In genomic region chr6:17770645-17771345, GRCm38 (mm10) we compare ENCODE assay signal across 8 mouse cellular contexts.
DNase-seq lines count a peak whose midpoint lies in the region; ATAC-seq lines count a peak whose summit lies in the region.

No protein-coding gene starts in this region.

- peaks cover 9% of the 10 kb centered on the region; the same call in 1 of the 2 replicates for H3K4me1 ChIP-seq in limb, embryonic 11.5 days (ENCODE audit: control insufficient read depth, insufficient read depth, low read length)
- H3K4me1 ChIP-seq in neural tube, embryonic 13.5 days (replicated peaks): peaks cover 48% of the 10 kb centered on the region

- intact Hi-C loops in left cerebral cortex, postnatal 4 days (cut with DNase I): no loop called here
- intact Hi-C loops in left cerebral cortex, postnatal 10 days (cut with DNase I): no loop called here

- H3K9ac ChIP-seq in limb, embryonic 11.5 days (ENCODE audit: low read length): no peak overlapping the region
- no peak overlapping the region for H3K9ac ChIP-seq in neural tube, embryonic 13.5 days

- ATAC-seq in erythroblast, adult 5-6 weeks (replicated peaks; ENCODE audit: low FRiP score, poor library complexity, severe bottlenecking): peak; percentile 29; the same call in 1 of the 2 replicates
- no peak for ATAC-seq in limb, embryonic 11.5 days (ENCODE audit: insufficient number of reproducible peaks, low FRiP score, low TSS enrichment, low read depth)
- ATAC-seq in neural tube, embryonic 13.5 days (ENCODE audit: low read depth): 0 out of 2 replicates have a peak, but pooled peaks have one; percentile 57

- H3K4me2 ChIP-seq in limb, embryonic 11.5 days (ENCODE audit: low read depth, severe bottlenecking): 0 out of 2 replicates have a peak overlapping the region, but pooled peaks have one; percentile 15
- peak overlapping the region; percentile 7; the same call in 1 of the 2 replicates for H3K4me2 ChIP-seq in neural tube, embryonic 13.5 days

- no peaks in the 10 kb centered on the region for H3K9me3 ChIP-seq in limb, embryonic 11.5 days (ENCODE audit: control insufficient read depth, low read length)
- no peaks in the 10 kb centered on the region for H3K9me3 ChIP-seq in neural tube, embryonic 13.5 days

- no peak overlapping the region for H3K4me3 ChIP-seq in limb, embryonic 11.5 days (ENCODE audit: low read depth, low read length)
- no peak overlapping the region for H3K4me3 ChIP-seq in neural tube, embryonic 13.5 days

- H3K27me3 ChIP-seq in limb, embryonic 11.5 days (ENCODE audit: control insufficient read depth, insufficient read depth, low read length): no peaks in the 10 kb centered on the region
- no peaks in the 10 kb centered on the region for H3K27me3 ChIP-seq in neural tube, embryonic 13.5 days

- peak; percentile 47 for DNase-seq in lung, postnatal 36 days
- no peak for DNase-seq in lung, postnatal 4 days
- DNase-seq in limb, embryonic 11.5 days (ENCODE audit: low spot score): peak; percentile 56
- no peak for DNase-seq in left cerebral cortex, postnatal 4 days
- no peak for DNase-seq in left cerebral cortex, postnatal 10 days (ENCODE audit: extremely low spot score in 1 of 2, low spot score in 2 of 2)
- DNase-seq in gastrocnemius, adult 18-20 months (ENCODE audit: low spot score): no peak

- no peaks in the 10 kb centered on the region for H3K36me3 ChIP-seq in limb, embryonic 11.5 days (ENCODE audit: control insufficient read depth, insufficient read depth, low read length)
- no peaks in the 10 kb centered on the region for H3K36me3 ChIP-seq in neural tube, embryonic 13.5 days

- 5% methylated on average over 8 of the region's 8 CpGs for WGBS in limb, embryonic 11.5 days
- 20% methylated on average over 8 of the region's 8 CpGs for WGBS in neural tube, embryonic 13.5 days

- no peak overlapping the region for H3K27ac ChIP-seq in limb, embryonic 11.5 days (replicated peaks; ENCODE audit: low read depth, low read length)
- H3K27ac ChIP-seq in neural tube, embryonic 13.5 days (replicated peaks): 0 out of 2 replicates have a peak overlapping the region, but pooled peaks have one; percentile 18

Comparison
In these comparisons a context has a peak if more than half of its experiments do, and no peak if none do; other contexts are left out.
1. DNase-seq: peak in lung, postnatal 36 days (single experiment) and limb, embryonic 11.5 days (single experiment); none in lung, postnatal 4 days (0 of 2), left cerebral cortex, postnatal 4 days (single experiment), left cerebral cortex, postnatal 10 days (0 of 2) and gastrocnemius, adult 18-20 months (single experiment).